Mouse (Mus musculus) forebrain, embryonic 13.5 days (tissue): ENCODE data around the gene Olfr1412. TPM values are rescaled to one million over a fixed set of nuclear protein-coding genes. Genes with fewer than 3 reads are reported as not detected.

Experiments
- ATAC-seq: fragments of 200-750 bp; cut with Nextera tagmentation; 2 replicates; pipeline ENCODE4 v1.8.0; 2017
- H3K27ac ChIP-seq: fragments of 300-500 bp; sonication (generic); 2 replicates; pipeline ENCODE4 v1.5.1; 2015; ENCODE audit warnings: inconsistent platforms, mild to moderate bottlenecking, moderate library complexity
- H3K27me3 ChIP-seq: fragments of 300-500 bp; sonication (generic); 2 replicates; pipeline ENCODE4 v1.6.1; 2015; ENCODE audit warnings: mild to moderate bottlenecking, inconsistent platforms
- H3K36me3 ChIP-seq: fragments of 300-500 bp; sonication (generic); 2 replicates; pipeline ENCODE4 v1.6.1; 2015; ENCODE audit warnings: mild to moderate bottlenecking, inconsistent platforms; ENCODE audit not compliant: poor library complexity, severe bottlenecking
- H3K4me1 ChIP-seq: fragments of 300-500 bp; sonication (generic); 2 replicates; pipeline ENCODE4 v1.6.1; 2015; ENCODE audit warnings: inconsistent platforms
- H3K4me2 ChIP-seq: fragments of 300-500 bp; sonication (generic); 2 replicates; pipeline ENCODE4 v1.6.1; 2015; ENCODE audit warnings: inconsistent platforms, mild to moderate bottlenecking, moderate library complexity
- H3K4me3 ChIP-seq: fragments of 300-500 bp; sonication (generic); 2 replicates; pipeline ENCODE4 v1.5.1; 2015; ENCODE audit warnings: mild to moderate bottlenecking, inconsistent platforms
- H3K9ac ChIP-seq: fragments of 300-500 bp; sonication (generic); 2 replicates; pipeline ENCODE4 v1.6.1; 2015; ENCODE audit warnings: mild to moderate bottlenecking, inconsistent platforms
- H3K9me3 ChIP-seq: fragments of 300-500 bp; sonication (generic); replicated peaks from 2 replicates; pipeline ENCODE4 v1.6.1; 2016; ENCODE audit warnings: inconsistent platforms
- WGBS: fragments of 180-500 bp; shearing (Covaris S2); methylation state at CpG from one replicate; pipeline ENCODE4 v1.1.7; 2015; 5-methylcytosine and 5-hydroxymethylcytosine counted together
- polyA plus RNA-seq: library from polyadenylated mRNA; unstranded; fragments of >200 nt; fragmentation: Nextera tagmentation; extraction: Ambion mirVana; gene quantifications from 2 replicates; pipeline ENCODE4 v1.2.1, GENCODE M21; 2015

The Olfr1412 gene
- polyA plus RNA-seq, result not detected in 2 replicates

DNA sequence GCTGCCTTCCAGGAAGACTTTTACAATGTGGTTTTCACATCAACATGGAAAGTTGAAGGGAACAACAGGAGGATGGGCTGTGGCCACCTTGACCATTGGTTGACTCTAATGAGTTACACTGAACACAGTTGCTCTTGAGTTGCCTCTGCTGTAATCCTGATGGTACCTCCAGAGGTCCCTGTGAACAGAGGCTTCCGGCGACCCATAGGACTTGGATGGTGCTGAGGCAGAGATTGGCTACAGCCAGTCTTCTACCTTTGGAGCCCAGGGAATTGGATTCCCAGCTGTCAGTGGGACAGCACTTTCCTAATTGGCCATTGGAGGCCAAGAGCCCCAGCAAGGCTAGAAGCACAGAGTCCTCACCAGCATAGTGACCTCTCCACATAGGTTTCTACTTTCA lies at the start of gene Olfr1412:
Olfr1412 (plus strand) TSS at position 301 of the 400 bp plus-strand sequence.
- ATAC-seq, result no peak
- Histone ChIP-seq H3K27ac (no peak within 1 kb of the TSS), H3K4me3 (no peak within 1 kb of the TSS), H3K27me3 (0 out of 2 replicates have a peak, but pooled peaks cover 2% of the 10 kb centered on the region), H3K4me2 (no peak within 1 kb of the TSS), H3K36me3 (no peaks in the 10 kb centered on the region), H3K9ac (no peak within 1 kb of the TSS), H3K9me3 (no peaks in the 10 kb centered on the region), H3K4me1 (no peaks in the 10 kb centered on the region)
- 85% methylated on average over 2 of the region's 2 CpGs for WGBS

DNA sequence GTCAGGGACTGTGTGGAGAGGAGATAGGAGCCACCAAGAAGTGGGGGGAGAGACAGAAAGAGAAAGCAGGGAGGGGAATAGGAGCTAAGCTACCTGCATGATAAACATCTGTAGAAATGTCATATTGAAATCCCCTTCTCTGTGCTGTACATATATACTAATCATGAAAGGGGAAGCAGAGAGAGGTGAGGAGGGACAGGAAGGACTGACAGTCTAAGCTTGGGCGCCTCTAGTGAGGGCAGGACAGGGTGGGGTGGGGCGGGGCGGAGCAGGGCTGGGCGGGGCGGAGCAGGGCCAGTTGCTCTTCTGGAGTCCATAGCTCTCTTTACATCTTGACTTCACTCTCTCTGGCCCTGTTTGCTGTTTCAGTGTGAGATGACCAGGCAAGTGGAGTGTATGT lies 48.6 kb upstream of the Olfr1412 start:
- no peaks in the 10 kb centered on the region for H3K4me1 ChIP-seq
- H3K9me3 ChIP-seq, result 0 out of 2 replicates have a peak, but pooled peaks cover 2% of the 10 kb centered on the region
- WGBS, result 36% methylated on average over 5 of the region's 5 CpGs
- no peak overlapping the region for H3K4me2 ChIP-seq
- no peak for ATAC-seq
- no peak overlapping the region for H3K9ac ChIP-seq
- 0 out of 2 replicates have a peak, but pooled peaks cover 2% of the 10 kb centered on the region for H3K27me3 ChIP-seq
- H3K4me3 ChIP-seq, result no peak overlapping the region
- H3K36me3 ChIP-seq, result no peaks in the 10 kb centered on the region
- no peak overlapping the region for H3K27ac ChIP-seq

DNA sequence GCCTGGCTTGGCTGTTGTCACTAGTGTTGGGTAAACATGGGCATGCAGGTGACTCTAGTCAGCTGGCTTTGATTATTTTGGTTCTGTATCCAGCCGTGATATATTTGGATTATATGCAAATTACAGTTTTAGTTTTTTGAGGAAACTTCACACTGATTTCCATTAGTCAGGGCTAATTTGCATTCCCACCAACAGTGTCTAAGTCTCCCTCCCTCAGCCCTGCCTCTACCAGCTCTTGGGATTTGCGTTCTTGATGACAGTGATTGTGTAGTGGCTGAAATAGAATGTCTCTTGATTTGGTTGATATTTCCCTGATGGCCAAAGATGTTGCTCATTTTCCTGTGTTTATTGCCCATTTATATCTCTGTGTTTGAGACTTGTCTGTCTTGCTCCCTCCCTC lies 46.5 kb upstream of the Olfr1412 start:
- no peak for ATAC-seq
- WGBS, result 42% methylated on average over 2 of the region's 2 CpGs
- Histone ChIP-seq H3K4me1 (no peaks in the 10 kb centered on the region), H3K4me2 (no peak overlapping the region), H3K36me3 (no peaks in the 10 kb centered on the region), H3K9me3 (0 out of 2 replicates have a peak, but pooled peaks cover 2% of the 10 kb centered on the region), H3K9ac (no peak overlapping the region), H3K27ac (no peak overlapping the region), H3K4me3 (no peak overlapping the region), H3K27me3 (0 out of 2 replicates have a peak, but pooled peaks cover 2% of the 10 kb centered on the region)

DNA sequence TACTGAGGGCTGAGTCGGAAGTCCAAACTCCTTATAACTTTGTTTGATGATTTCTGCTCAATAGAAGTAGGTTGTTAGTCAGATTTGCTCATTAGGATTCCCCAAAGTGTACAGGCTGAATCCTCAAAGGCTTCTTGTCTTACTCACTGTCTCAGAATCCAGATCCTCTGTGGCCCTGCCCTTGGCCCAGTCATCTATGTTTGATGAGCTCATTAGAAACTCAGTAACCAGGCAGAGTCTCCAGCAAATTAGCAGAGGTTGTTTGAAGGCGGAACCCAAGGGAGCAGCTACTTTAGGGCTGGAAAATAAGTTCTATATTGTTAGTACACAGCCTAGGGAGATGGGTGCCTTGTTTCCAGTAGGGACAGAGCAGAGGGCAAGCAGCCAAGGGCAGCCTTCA lies 39.6 kb upstream of the Olfr1412 start:
- H3K4me1 ChIP-seq, result no peaks in the 10 kb centered on the region
- H3K27ac ChIP-seq, result no peak overlapping the region
- no peak overlapping the region for H3K4me3 ChIP-seq
- ATAC-seq, result no peak
- H3K27me3 ChIP-seq, result no peaks in the 10 kb centered on the region
- H3K9ac ChIP-seq, result no peak overlapping the region
- WGBS, result 85% methylated on average over 2 of the region's 2 CpGs
- H3K9me3 ChIP-seq, result 0 out of 2 replicates have a peak, but pooled peaks cover 2% of the 10 kb centered on the region
- H3K4me2 ChIP-seq, result no peak overlapping the region
- H3K36me3 ChIP-seq, result no peaks in the 10 kb centered on the region

DNA sequence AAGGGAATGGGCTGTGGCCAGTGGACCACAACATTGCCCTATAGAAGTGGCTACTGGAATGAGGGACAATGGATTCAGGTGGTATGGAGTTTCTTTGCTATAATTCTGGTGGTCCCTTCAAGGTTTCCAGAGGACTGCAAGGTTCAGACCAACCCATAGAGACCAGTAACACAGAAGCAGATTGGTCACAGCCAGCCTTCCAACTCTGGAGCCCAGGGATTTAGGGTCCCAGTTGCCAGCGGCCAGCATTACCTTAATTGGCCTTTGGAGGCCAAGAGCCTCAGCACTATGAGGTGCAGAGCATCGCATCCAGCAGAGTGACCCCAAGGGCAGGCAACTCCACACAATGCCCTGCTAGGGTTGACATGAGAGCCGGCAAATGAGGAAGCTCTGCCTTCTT lies 14.6 kb upstream of the Olfr1412 start, which contains the start of gene Olfr1413:
Olfr1413 (plus strand) TSS at position 301 of the 400 bp plus-strand sequence.
- Histone ChIP-seq H3K4me3 (no peak within 1 kb of the TSS), H3K4me1 (no peaks in the 10 kb centered on the region), H3K9me3 (no peaks in the 10 kb centered on the region), H3K27ac (no peak within 1 kb of the TSS), H3K4me2 (no peak within 1 kb of the TSS), H3K27me3 (no peaks in the 10 kb centered on the region), H3K9ac (no peak within 1 kb of the TSS), H3K36me3 (no peaks in the 10 kb centered on the region)
- ATAC-seq, result no peak
- WGBS, result 92% methylated on average over 3 of the region's 3 CpGs

DNA sequence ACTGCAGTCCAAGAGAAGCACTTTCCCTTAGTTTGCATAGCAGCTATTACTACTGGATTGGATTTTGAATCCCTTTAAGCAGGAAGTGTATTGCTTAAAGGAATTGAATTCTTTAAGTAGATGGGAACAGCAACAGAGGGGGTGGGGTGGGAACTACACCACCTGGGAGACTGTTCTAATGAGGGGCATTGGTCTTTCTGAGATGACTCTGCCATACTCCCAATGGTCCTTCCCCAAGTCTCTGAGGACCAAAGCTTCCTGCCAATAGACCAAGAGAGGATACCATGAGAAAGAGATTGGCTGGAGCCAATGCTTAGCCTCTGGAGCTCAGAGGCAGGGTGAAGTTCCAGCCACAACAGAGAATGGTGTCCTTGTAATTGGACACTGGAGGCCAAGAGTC lies 8.5 kb downstream of the Olfr1412 start, which contains the start of gene Olfr1411:
Olfr1411 (plus strand) TSS at position 301 of the 400 bp plus-strand sequence.
- H3K9me3 ChIP-seq, result no peaks in the 10 kb centered on the region
- no peak within 1 kb of the TSS for H3K27ac ChIP-seq
- H3K4me3 ChIP-seq, result no peak within 1 kb of the TSS
- no peak within 1 kb of the TSS for H3K9ac ChIP-seq
- no peak within 1 kb of the TSS for H3K4me2 ChIP-seq
- no peak for ATAC-seq
- H3K36me3 ChIP-seq, result no peaks in the 10 kb centered on the region
- H3K4me1 ChIP-seq, result no peaks in the 10 kb centered on the region
- peaks cover 2% of the 10 kb centered on the region; the same call in 1 of the 2 replicates for H3K27me3 ChIP-seq

DNA sequence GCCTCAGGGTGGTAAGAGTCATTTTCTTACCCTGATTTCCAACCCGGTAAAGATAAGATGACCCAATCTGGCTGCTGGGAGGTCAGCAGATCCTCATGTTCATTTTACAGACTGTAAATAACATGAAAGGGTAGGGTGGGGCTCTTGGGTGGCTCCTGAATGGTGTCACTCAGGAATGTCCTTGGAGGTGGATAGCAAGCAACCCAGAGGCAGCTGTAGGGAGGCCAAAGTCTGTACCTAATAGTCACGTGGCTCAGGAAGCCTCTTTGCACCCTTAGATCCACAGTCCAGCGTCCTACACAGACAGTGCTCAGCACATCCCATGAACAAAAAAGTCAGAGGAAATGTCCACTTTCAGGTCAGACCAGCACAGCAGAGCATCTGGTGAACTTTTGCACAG lies 10.4 kb downstream of the Olfr1412 start:
- Histone ChIP-seq H3K4me1 (no peaks in the 10 kb centered on the region), H3K27me3 (no peaks in the 10 kb centered on the region; the same call in 1 of the 2 replicates), H3K27ac (no peak overlapping the region), H3K36me3 (no peaks in the 10 kb centered on the region), H3K4me2 (no peak overlapping the region), H3K9me3 (no peaks in the 10 kb centered on the region), H3K4me3 (no peak overlapping the region), H3K9ac (no peak overlapping the region)
- ATAC-seq, result no peak
- WGBS, result 87% methylated on average over 3 of the region's 3 CpGs

DNA sequence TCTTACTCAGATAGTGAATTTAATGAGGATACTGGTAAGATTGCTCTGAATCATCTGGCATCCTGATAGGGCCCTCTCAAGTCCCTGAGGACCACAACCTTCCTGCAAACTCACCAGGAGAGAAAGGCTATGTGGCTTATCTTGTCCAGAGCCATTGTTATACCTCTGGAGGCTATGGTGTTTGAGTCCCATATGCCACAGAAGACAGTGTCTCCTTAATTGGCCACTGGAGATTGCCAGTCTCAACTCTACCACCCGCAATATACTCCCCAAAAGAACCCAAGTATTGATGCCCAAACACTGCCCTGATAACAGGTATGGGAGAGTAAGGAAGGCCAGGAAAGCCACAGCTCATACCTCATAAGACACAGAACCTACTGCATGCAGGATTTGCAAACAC lies 19.9 kb downstream of the Olfr1412 start, which contains the start of gene Olfr1410:
Olfr1410 (plus strand) TSS at position 301 of the 400 bp plus-strand sequence.
- H3K9ac ChIP-seq, result no peak within 1 kb of the TSS
- ATAC-seq, result no peak
- H3K27me3 ChIP-seq, result no peaks in the 10 kb centered on the region; the same call in 1 of the 2 replicates
- no peak within 1 kb of the TSS for H3K4me2 ChIP-seq
- no peak within 1 kb of the TSS for H3K27ac ChIP-seq
- H3K4me1 ChIP-seq, result no peaks in the 10 kb centered on the region
- no peaks in the 10 kb centered on the region for H3K36me3 ChIP-seq
- 96% methylated on average over 1 of the region's 1 CpGs for WGBS
- no peak within 1 kb of the TSS for H3K4me3 ChIP-seq
- no peaks in the 10 kb centered on the region for H3K9me3 ChIP-seq

DNA sequence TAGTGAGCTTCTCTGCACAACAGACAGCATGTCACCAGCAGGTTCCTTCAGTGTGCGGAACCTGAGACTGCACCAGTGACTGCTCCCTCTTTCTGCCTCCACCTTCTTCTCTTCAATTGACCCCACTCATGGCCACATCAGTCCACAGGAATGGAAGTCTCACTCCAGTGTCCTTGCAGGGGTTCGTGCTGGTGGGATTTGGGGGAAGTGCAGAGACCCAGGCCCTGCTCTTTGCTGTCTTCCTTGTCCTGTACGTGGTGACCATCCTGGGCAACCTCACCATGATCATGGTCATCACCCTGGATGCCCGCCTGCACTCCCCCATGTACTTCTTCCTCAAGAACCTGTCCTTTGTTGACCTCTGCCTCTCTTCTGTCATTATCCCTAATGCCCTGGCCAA lies 22.1 kb downstream of the Olfr1412 start:
- Histone ChIP-seq H3K4me2 (no peak overlapping the region), H3K4me3 (no peak overlapping the region)
- WGBS, result 77% methylated on average over 4 of the region's 4 CpGs

DNA sequence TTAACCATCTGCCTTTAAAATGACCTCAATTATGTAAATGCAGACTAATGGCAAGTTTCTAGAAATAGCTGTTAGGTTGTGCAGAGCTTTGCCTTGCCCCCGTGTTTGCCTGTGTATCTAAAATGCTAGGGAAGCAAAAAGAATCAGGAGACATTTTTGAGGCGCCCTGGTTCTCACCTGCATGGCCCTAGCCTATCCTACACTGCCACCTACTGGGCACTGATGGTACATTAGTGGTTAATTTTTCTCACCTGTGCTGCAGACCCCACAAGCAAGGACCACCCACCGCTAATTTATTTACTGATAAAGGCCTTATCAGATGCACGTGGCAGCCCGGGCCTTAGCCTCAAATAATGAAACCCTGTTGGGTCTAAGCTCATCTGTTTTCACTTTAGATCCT lies 25.4 kb downstream of the Olfr1412 start:
- H3K27me3 ChIP-seq, result peaks cover 6% of the 10 kb centered on the region; the same call in 1 of the 2 replicates
- no peak for ATAC-seq
- H3K4me3 ChIP-seq, result no peak overlapping the region
- H3K4me1 ChIP-seq, result no peaks in the 10 kb centered on the region
- no peaks in the 10 kb centered on the region for H3K9me3 ChIP-seq
- H3K27ac ChIP-seq, result no peak overlapping the region
- no peaks in the 10 kb centered on the region for H3K36me3 ChIP-seq
- H3K4me2 ChIP-seq, result no peak overlapping the region
- 9% methylated on average over 5 of the region's 5 CpGs for WGBS
- no peak overlapping the region for H3K9ac ChIP-seq

More for the DNA sequence above, 22.1 kb downstream of the Olfr1412 start:
- peaks cover 6% of the 10 kb centered on the region; the same call in 1 of the 2 replicates for H3K27me3 ChIP-seq
- H3K4me1 ChIP-seq, result no peaks in the 10 kb centered on the region
- no peaks in the 10 kb centered on the region for H3K9me3 ChIP-seq
- no peak overlapping the region for H3K9ac ChIP-seq
- no peaks in the 10 kb centered on the region for H3K36me3 ChIP-seq
- ATAC-seq, result no peak
- H3K27ac ChIP-seq, result no peak overlapping the region

DNA sequence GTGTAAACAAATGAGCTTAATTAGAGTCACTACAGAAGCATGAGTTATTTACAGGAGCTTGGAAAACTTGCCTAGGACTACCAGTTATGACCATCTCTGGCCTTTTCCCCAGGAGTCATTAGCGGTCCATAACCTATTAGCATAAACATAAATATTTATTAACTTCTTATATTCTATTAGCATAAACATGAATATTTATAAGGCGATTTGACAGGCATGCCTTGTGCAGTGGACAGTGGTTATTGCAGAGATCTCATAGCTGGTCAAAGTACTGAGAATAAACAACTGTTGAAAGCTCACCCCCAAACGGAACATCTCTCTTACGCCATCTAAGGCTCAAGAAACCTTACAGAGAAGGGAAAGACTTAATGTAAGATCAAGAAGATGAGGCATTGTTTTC lies 27.6 kb downstream of the Olfr1412 start:
- H3K9ac ChIP-seq, result no peak overlapping the region
- no peak; the same call in 1 of the 2 replicates for ATAC-seq
- H3K36me3 ChIP-seq, result no peaks in the 10 kb centered on the region
- no peaks in the 10 kb centered on the region for H3K9me3 ChIP-seq
- no peak overlapping the region for H3K4me2 ChIP-seq
- H3K4me3 ChIP-seq, result no peak overlapping the region
- H3K27me3 ChIP-seq, result peaks cover 6% of the 10 kb centered on the region; the same call in 1 of the 2 replicates
- WGBS, result 36% methylated on average over 4 of the region's 4 CpGs
- no peak overlapping the region for H3K27ac ChIP-seq
- no peaks in the 10 kb centered on the region for H3K4me1 ChIP-seq

DNA sequence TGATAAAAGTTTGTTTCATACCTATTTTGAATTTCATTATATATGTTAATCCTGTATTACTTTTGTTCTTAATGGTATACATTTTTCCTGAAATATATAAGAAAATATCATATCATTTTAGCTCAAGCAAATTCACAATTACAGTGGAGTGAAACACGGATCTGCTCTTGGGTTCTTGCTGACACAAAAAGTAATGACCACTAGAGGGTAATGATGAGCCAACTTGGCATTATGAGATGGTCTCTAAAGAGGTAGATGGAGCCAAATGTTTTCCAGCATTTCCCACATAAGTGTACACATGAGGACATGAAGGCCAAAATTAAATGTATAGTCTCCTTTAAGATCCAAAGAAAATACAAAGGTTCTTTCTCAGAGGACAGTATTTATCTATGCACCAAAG lies 28.9 kb downstream of the Olfr1412 start:
- Histone ChIP-seq H3K4me1 (no peaks in the 10 kb centered on the region), H3K9me3 (no peaks in the 10 kb centered on the region), H3K9ac (no peak overlapping the region), H3K27ac (no peak overlapping the region), H3K36me3 (no peaks in the 10 kb centered on the region), H3K27me3 (peaks cover 6% of the 10 kb centered on the region; the same call in 1 of the 2 replicates), H3K4me3 (no peak overlapping the region), H3K4me2 (no peak overlapping the region)
- WGBS, result 23% methylated on average over 1 of the region's 1 CpGs
- no peak for ATAC-seq

DNA sequence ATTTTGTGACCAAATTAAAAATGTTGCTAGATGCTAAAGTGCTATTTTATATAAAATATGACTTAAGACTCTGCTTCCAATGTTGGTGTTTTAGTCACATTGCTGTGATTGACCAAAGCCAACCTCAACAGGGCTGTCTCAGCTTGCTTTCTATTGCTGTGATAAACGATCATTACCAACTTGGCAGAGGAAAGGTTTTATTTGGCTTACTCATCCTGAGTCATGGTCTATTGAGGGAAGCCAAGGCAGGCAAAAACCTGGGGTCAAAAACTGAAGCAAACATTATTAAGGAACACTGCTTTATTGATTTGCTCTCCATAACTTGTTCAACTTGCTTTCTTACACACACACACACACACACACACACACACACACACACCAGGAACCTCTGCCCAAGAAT lies 30.5 kb downstream of the Olfr1412 start:
- Histone ChIP-seq H3K9ac (no peak overlapping the region), H3K4me1 (no peaks in the 10 kb centered on the region), H3K27me3 (peaks cover 6% of the 10 kb centered on the region; the same call in 1 of the 2 replicates), H3K27ac (no peak overlapping the region), H3K4me3 (no peak overlapping the region), H3K36me3 (no peaks in the 10 kb centered on the region), H3K9me3 (no peaks in the 10 kb centered on the region), H3K4me2 (no peak overlapping the region)
- no peak for ATAC-seq
- WGBS, result 89% methylated on average over 1 of the region's 1 CpGs
